Mouse (Mus musculus) heart, adult 2 months (tissue): Measurements from ENCODE around the gene Fzr1. TPM values are rescaled to one million over a fixed set of nuclear protein-coding genes. Genes with fewer than 3 reads are reported as not detected.

Experiments
- DNase-seq, 2 experiments: peaks; one replicate each; pipeline ENCODE4 v3.0.0; 2021
- H3K27ac ChIP-seq: fragments of 200-600 bp; 2 replicates; pipeline ENCODE4 v1.8.1; 2022
- H3K27me3 ChIP-seq: fragments of 200-500 bp; 2 replicates; pipeline ENCODE4 v1.6.1; 2012; ENCODE audit warnings: mild to moderate bottlenecking, low read length, inconsistent platforms, mixed read lengths; ENCODE audit not compliant: control insufficient read depth, insufficient read depth
- H3K36me3 ChIP-seq: fragments of 200-500 bp; 2 replicates; pipeline ENCODE4 v1.6.1; 2012; ENCODE audit warnings: low read length, inconsistent platforms; ENCODE audit not compliant: control insufficient read depth, insufficient read depth
- H3K4me1 ChIP-seq: fragments of 200-500 bp; 2 replicates; pipeline ENCODE4 v1.6.1; 2011; ENCODE audit warnings: low read length; ENCODE audit not compliant: control insufficient read depth, insufficient read depth
- H3K4me3 ChIP-seq: fragments of 200-600 bp; 2 replicates; pipeline ENCODE4 v1.8.1; 2022
- H3K79me2 ChIP-seq: fragments of 200-500 bp; replicated peaks from 2 replicates; pipeline ENCODE4 v1.6.1; 2012; ENCODE audit warnings: mild to moderate bottlenecking, inconsistent platforms, low read length, moderate library complexity, mixed read lengths; ENCODE audit not compliant: control insufficient read depth, insufficient read depth
- H3K9ac ChIP-seq: fragments of 200-500 bp; 2 replicates; pipeline ENCODE4 v1.6.1; 2012; ENCODE audit warnings: low read depth, mild to moderate bottlenecking, control low read depth, inconsistent platforms, low read length, mixed read lengths
- CTCF ChIP-seq: fragments of 200-600 bp; IDR thresholded peaks from 2 replicates; pipeline ENCODE4 v1.8.1; 2022; ENCODE audit warnings: antibody characterized with exemption, mild to moderate bottlenecking, moderate library complexity
- EP300 ChIP-seq: fragments of 200-500 bp; IDR thresholded peaks from 2 replicates; pipeline ENCODE4 v1.6.1; 2011; ENCODE audit warnings: low read depth, low read length, control low read depth; ENCODE audit not compliant: insufficient read depth
- POLR2A ChIP-seq: fragments of 200-500 bp; IDR thresholded peaks from 2 replicates; pipeline ENCODE4 v1.6.1; 2011; ENCODE audit warnings: mild to moderate bottlenecking, low read depth, low read length, control low read depth; ENCODE audit not compliant: insufficient read depth
- WGBS: fragments of 180-500 bp; shearing (Covaris S2); methylation state at CpG from one replicate; pipeline ENCODE4 v1.1.7; 2018; 5-methylcytosine and 5-hydroxymethylcytosine counted together
- intact Hi-C: fragments of 180-260 bp; cut with DNase I; formaldehyde crosslinking; loops from one replicate; pipeline ENCODE4 v1.15.1; 2025
- polyA plus RNA-seq: library from polyadenylated mRNA; depleted of rRNA; stranded (reverse); fragments of >200 nt; gene quantifications from 2 replicates; pipeline ENCODE4 v1.2.3, GENCODE M21; 2012
- total RNA-seq, 2 experiments: library from RNA; stranded (reverse); gene quantifications; 2 replicates each; pipeline ENCODE4 v1.2.3; 2021

The Fzr1 gene
- total and polyA plus RNA-seq, 3 experiments = 29.9 to 49.3 (median 31.5) TPM

- Histone ChIP-seq H3K27me3 (no peaks in the 10 kb centered on the region), H3K4me3 (no peak overlapping the region), H3K36me3 (peaks cover 11% of the 10 kb centered on the region), H3K9ac (no peak overlapping the region), H3K4me1 (peaks cover 45% of the 10 kb centered on the region), H3K79me2 (no peaks in the 10 kb centered on the region), H3K27ac (peak overlapping the region; percentile 91)
- intact Hi-C loops = loop anchor here (2.0 to 5.0 kb wide), 2 partner anchors 15 to 37 kb away; no protein-coding TSS in a partner anchor
- TF ChIP-seq POLR2A (no peak), EP300 (0 out of 2 replicates have a peak, but pooled peaks have one; percentile 33), CTCF (peak; percentile 88)
- WGBS = 53% methylated on average over 13 of the region's 13 CpGs
- peak; percentile 64 to 73 for DNase-seq
Observed at GRCm38 (mm10) chr10:81405588-81406201, 27.4 kb upstream of the Fzr1 start.

GRCm38 (mm10) chr10:81404720-81405119 lies 26.4 kb upstream of the Fzr1 start:
- 42% methylated on average over 18 of the region's 18 CpGs for WGBS
- intact Hi-C loops = loop anchor here (2.0 to 5.0 kb wide), 2 partner anchors 14 to 38 kb away; no protein-coding TSS in a partner anchor
- peaks cover 36% of the 10 kb centered on the region for H3K4me1 ChIP-seq
- H3K27ac ChIP-seq = peak overlapping the region; percentile 68
- TF ChIP-seq POLR2A (no peak), EP300 (0 out of 2 replicates have a peak, but pooled peaks have one; percentile 20), CTCF (no peak)
- peak in 1 of 2 experiments; percentile 71 for DNase-seq
- no peaks in the 10 kb centered on the region for H3K27me3 ChIP-seq
- no peak overlapping the region for H3K4me3 ChIP-seq
- H3K9ac ChIP-seq = peak overlapping the region; percentile 10; the same call in 1 of the 2 replicates
- peaks cover 11% of the 10 kb centered on the region for H3K36me3 ChIP-seq
- no peaks in the 10 kb centered on the region for H3K79me2 ChIP-seq

DNA sequence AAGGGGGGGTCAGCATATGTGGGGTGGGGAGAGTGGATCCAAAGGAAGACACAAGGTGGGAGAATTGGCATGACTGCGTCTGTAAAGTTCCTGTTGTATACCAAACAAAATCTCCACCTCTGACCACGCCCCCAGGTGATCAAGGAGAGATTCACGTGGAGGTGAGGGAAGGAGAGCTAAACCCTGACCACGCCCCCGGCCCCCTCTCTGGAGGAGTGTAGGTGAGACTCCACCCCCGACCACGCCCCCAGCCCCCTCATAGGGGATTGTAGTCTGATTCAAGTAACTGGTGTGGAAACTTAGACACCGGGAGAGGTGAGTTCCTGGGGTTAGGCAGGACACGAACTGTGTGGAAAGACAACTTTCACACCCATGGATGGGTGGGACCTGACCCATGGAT lies 25.8 kb upstream of the Fzr1 start:
- Histone ChIP-seq H3K9ac (no peak overlapping the region), H3K4me3 (no peak overlapping the region), H3K27ac (peak overlapping the region; percentile 68; the same call in 1 of the 2 replicates), H3K79me2 (no peaks in the 10 kb centered on the region), H3K36me3 (peaks cover 9% of the 10 kb centered on the region), H3K27me3 (no peaks in the 10 kb centered on the region), H3K4me1 (peaks cover 33% of the 10 kb centered on the region)
- TF ChIP-seq EP300 = no peak
- TF ChIP-seq POLR2A = no peak
- TF ChIP-seq CTCF = no peak
- intact Hi-C loops = loop anchor here (2.0 kb wide), 1 partner anchor 13 kb away; no protein-coding TSS in a partner anchor
- 51% methylated on average over 9 of the region's 9 CpGs for WGBS
- DNase-seq = no peak

DNA sequence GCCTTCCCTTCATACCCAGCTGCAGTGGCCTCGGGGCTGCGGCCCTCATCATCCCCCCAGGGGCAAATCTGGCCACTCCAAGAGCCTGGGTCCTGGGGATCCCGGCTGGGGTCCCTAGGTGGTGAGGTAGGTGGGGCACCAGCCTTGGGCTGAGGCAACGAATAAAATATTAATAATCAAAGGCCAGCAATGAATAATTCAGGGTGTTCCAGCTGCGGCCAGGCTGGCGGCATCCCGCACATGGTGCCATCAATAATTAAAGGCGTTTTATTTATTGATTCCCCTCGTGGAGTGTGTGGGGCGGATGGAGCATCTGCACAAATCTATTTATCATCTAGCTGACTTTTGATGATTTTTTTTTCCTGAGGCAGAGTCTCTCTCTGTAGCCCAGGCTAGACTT lies 25.2 kb upstream of the Fzr1 start:
- Histone ChIP-seq H3K9ac (no peak overlapping the region), H3K36me3 (peaks cover 8% of the 10 kb centered on the region), H3K79me2 (no peaks in the 10 kb centered on the region), H3K27me3 (no peaks in the 10 kb centered on the region), H3K4me1 (peaks cover 30% of the 10 kb centered on the region), H3K4me3 (no peak overlapping the region), H3K27ac (peak overlapping the region; percentile 17)
- intact Hi-C loops = no loop called here
- WGBS = 83% methylated on average over 10 of the region's 10 CpGs
- TF ChIP-seq EP300 (no peak), CTCF (no peak), POLR2A (no peak)
- no peak for DNase-seq

DNA sequence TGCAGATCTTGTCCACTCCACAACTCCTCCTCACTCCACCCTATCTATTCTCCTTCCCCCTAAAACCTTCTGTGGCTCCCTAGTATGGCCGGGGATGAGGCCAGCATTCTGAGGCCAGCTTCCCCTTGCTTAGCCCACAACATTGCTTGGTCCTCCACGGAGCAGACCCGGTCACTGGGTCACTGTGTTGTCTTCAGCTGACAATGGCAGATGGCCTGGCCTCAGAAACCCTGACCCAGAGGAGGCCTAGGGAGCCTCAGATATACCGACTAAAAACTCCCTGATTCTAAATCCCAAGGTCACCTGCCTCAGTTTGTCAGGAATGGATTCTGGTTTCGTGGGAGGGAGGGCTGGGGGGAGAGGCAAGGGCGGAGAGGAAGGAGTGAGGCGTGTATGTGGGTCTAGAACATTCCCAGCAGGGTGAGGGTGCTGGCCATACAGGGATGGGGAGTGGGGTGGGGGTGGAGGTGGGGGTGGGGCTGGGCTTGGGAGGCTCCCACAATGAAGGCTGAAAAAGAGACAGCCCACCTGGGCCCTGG lies 24.0 kb upstream of the Fzr1 start:
- Histone ChIP-seq H3K36me3 (no peaks in the 10 kb centered on the region; the same call in none of the 2 replicates), H3K4me1 (peaks cover 22% of the 10 kb centered on the region), H3K27ac (peak overlapping the region; percentile 83), H3K79me2 (no peaks in the 10 kb centered on the region), H3K27me3 (no peaks in the 10 kb centered on the region), H3K4me3 (no peak overlapping the region), H3K9ac (no peak overlapping the region)
- DNase-seq = no peak
- 27% methylated on average over 7 of the region's 7 CpGs for WGBS
- TF ChIP-seq EP300 (no peak), POLR2A (no peak), CTCF (no peak)
- intact Hi-C loops = no loop called here
